Mouse (Mus musculus) right cerebral cortex, adult 18-20 months (tissue): Measurements from ENCODE around the gene Tex19.2.
"Not testable (repeated sequence)": the region's sequence is repeated elsewhere in the genome, so short reads cannot be mapped to it uniquely, and the experiment has no call there.

ENCODE experiments used
- DNase-seq: peaks from one replicate; pipeline ENCODE4 v3.0.0; 2022; ENCODE audit warnings: mixed read lengths

The Tex19.2 gene

DNA sequence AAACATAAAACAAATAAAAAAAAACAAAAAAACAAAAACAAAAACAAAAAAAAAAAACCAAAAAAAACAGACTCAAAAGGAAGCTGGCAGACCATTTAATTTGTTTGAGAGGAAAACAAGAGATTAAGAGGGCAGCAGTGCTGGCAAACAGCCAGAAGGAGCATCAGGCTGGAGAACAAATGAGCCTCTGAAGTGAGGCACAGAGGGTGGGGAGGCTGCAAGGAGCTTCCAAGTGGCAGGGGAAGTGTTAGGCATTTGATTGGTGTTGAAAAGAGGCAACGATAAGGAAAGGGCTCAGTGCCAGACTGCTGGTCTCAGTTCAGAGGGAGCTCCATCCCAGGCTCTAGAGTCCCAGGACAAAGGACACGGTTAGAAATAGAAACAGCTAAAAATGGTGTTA is 8.5 kb downstream of the Tex19.2 start:
- no peak for DNase-seq

GRCm38 (mm10) chr11:121108061-121108460 is 10.4 kb downstream of the Tex19.2 start:
- no peak for DNase-seq

DNA sequence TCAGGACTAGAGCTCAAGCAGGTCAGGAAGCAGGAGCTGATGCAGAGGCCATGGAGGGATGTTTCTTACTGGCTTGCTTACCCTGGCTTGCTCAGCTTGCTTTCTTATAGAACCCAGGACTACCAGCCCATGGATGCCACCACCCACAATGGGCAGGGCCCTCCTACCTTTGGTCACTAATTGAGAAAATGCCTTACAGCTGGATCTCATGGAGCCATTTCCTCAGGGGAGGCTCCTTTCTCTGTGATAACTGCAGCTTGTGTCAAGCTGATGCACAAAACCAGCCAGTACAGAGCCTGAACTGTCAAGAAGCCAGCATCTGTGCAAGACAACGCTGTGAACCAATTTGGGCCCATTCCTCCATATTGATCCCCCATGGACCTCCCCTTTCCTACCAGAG is 11.2 kb downstream of the Tex19.2 start:
- not testable (repeated sequence) for DNase-seq

- DNase-seq = no peak
Measured at GRCm38 (mm10) chr11:121101124-121101805, 17.2 kb downstream of the Tex19.2 start.

DNA sequence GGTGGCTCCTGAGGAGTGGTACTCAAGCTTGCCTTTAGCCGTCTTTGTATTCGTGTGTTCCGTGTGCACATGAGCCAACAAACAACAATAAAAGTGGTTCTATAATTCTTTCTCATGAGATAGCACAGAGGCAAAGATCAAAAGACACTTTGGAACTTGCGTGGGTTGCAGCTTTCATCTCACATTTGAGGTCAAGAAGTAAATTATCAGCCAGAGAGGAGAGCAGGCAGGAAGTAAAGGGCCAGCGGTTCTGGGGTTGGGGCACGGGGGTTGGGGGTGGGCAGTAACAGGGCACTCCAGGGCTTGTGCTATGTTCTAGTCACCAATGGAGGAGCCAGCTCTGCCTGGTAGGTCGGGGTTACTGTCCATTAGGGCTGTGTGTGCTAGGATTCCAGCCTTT is 17.8 kb downstream of the Tex19.2 start:
- no peak for DNase-seq

GRCm38 (mm10) chr11:121099762-121100161 is 18.7 kb downstream of the Tex19.2 start:
- no peak for DNase-seq

GRCm38 (mm10) chr11:121092606-121093585 is 25.6 kb downstream of the Tex19.2 start:
- DNase-seq = no peak

- DNase-seq = no peak
Measured at GRCm38 (mm10) chr11:121090943-121091342, 27.5 kb downstream of the Tex19.2 start.

- DNase-seq = no peak
Measured at GRCm38 (mm10) chr11:121089756-121090546, 28.5 kb downstream of the Tex19.2 start.

- no peak for DNase-seq
Measured at GRCm38 (mm10) chr11:121088997-121089396, 29.5 kb downstream of the Tex19.2 start.

DNA sequence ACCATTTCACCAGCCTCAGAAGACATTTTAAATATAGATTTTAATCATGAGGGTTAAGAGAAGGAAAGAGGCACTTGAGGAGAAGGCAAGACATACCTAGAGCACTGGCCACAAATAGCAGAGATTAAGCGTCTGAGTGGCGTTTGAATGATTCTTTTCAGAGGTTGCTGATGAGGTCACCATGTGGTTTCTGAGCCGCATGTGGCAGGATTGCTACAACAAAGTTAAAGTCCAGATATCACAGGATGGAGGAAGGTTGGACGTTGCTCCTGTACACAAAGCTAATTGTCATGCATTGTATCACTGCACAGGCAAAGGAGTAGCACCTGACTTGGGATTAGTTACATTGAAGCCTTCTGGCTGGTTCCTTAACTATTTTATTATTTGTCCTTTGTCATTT is 32.2 kb downstream of the Tex19.2 start:
- no peak for DNase-seq

DNA sequence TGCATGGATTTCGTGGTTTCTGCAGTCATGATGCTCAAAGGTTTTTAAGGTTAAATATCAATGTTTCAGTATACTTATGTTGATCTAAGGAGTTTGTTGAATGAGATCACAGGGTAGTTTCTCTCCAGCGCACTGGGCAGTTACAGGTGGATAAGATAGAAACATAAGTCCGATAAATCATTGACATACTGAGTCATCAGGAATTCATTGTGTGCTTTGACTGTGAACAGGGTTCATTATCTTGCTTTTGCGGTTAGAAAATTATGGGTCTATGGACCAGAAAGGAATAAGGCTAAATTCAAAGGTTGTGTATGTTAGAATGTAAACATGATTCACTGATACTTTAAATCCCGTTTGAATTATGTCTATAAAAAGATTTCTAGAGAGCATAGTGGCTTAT is 33.3 kb downstream of the Tex19.2 start:
- no peak for DNase-seq

GRCm38 (mm10) chr11:121082857-121083500 is 35.5 kb downstream of the Tex19.2 start:
- no peak for DNase-seq

DNA sequence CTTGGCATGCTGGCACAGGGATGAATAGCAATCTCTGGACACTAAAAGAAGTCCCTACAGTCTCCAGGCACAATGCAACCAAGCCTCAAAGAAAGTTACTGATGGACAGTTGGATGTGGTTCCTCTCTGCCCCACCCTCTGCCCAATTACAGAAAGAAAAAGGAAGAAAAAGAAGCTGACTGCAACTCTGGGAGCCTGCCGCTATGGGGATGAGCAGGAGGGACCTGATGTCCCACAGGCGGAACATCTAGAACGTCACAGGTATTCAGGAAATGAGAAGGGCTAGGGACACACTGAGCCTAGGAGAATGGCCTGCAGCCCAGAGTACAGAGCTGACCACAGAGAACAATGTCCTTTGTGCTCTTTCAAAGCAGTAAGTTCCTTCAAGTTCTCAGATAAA is 36.2 kb downstream of the Tex19.2 start:
- DNase-seq = no peak

DNA sequence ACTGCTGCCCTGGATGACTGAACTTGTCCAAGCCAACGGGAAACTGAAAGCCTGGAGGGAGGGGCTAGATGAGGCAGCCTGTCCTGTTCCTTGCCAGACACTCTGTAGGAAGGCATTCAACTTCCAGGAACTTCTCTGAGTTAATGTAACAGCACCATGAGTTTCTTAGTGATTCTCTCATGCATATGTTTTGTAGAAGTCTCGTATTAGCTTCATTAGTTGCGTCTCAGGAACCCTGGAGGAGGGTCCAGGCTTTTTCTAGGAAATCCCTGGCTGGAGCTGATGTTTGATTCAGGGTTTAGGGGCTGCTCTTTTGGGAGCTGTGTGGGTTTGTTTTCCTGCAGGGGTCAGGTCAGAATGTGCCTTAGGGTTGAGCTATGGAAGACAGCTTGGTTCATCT is 37.4 kb downstream of the Tex19.2 start, which contains the start of gene Sectm1a:
TSS of gene Sectm1a (minus strand) at position 101 of the 400 bp plus-strand sequence.
- no peak for DNase-seq

DNA sequence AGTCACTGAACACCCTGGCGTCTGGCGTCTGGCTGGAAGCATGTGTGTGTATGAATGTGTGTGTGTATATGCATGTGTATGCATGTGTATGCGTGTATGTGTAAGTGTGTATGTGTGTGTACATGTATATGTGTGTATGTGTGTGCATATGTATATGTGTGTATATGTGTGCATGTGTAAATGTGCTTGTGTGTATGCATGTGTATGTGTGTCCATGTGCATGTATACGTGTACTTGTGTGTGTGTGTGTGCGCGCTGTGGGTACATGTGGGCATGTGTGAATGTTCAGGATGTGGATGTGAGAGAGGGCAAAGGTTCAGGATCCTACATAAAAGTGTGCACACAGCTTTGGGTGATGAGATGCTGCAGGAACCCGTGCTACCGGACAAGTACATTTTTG is 38.1 kb downstream of the Tex19.2 start:
- no peak for DNase-seq

- DNase-seq = no peak
Measured at GRCm38 (mm10) chr11:121075655-121076054, 42.8 kb downstream of the Tex19.2 start.

- DNase-seq = not testable (repeated sequence)
Measured at GRCm38 (mm10) chr11:121069662-121070061, 48.8 kb downstream of the Tex19.2 start.

- no peak for DNase-seq
Measured at GRCm38 (mm10) chr11:121067895-121068294, 50.6 kb downstream of the Tex19.2 start.
